Mouse (Mus musculus) heart, postnatal 36 days (tissue): ENCODE measurements around the gene Palm2. TPM values are rescaled to one million over a fixed set of nuclear protein-coding genes. Genes with fewer than 3 reads are reported as not detected.
A peak's percentile ranks its signal among the peaks of the same experiment; 100 is the strongest.

Source experiments
- DNase-seq, 2 experiments: peaks; one replicate each; pipeline ENCODE4 v3.0.0; 2021 to 2022
- intact Hi-C: fragments of 180-260 bp; cut with DNase I; formaldehyde crosslinking; loops from one replicate; pipeline ENCODE4 v1.15.1; 2025
- total RNA-seq, 2 experiments: library from RNA; stranded (reverse); gene quantifications; 2 replicates each; pipeline ENCODE4 v1.2.3; 2021

The Palm2 gene
- total RNA-seq, 2 experiments from 2014 or later = 4.9 to 14.8 TPM

GRCm38 (mm10) chr4:57513241-57513933 is 79.3 kb downstream of the Palm2 start:
- no peak for DNase-seq
- intact Hi-C loops = no loop called here

GRCm38 (mm10) chr4:57514003-57514937 is 80.2 kb downstream of the Palm2 start:
- DNase-seq = no peak
- intact Hi-C loops = no loop called here

- intact Hi-C loops = no loop called here
- no peak for DNase-seq
Measured at GRCm38 (mm10) chr4:57515356-57515755, 81.3 kb downstream of the Palm2 start.

DNA sequence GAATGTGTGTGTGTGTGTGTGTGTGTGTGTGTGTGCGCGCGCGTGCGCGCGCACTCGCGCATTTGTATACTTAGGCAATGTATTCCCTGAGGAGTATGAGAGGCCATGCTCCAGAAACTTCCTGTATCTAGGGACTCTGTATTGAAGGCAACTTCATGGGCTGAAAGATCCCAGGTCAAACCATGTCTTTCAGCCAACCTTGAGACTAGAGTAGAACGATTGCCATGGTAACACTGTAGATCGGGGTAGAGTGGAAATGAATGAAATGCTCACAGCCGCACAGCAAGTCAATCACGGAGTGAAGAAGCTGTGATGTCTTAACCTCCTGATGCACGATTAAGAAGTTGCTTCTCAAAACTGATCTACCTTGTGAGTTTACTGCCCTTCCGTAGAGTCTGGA is 89.4 kb downstream of the Palm2 start:
- DNase-seq = no peak
- intact Hi-C loops = no loop called here

- DNase-seq = peak; percentile 10 to 22
- intact Hi-C loops = no loop called here
Measured at GRCm38 (mm10) chr4:57524461-57524860, 90.4 kb downstream of the Palm2 start.

- intact Hi-C loops = no loop called here
- DNase-seq = peak; percentile 4 to 11
Measured at GRCm38 (mm10) chr4:57525221-57526011, 91.4 kb downstream of the Palm2 start.

- intact Hi-C loops = no loop called here
- DNase-seq = no peak
Measured at GRCm38 (mm10) chr4:57528296-57528695, 94.2 kb downstream of the Palm2 start.

DNA sequence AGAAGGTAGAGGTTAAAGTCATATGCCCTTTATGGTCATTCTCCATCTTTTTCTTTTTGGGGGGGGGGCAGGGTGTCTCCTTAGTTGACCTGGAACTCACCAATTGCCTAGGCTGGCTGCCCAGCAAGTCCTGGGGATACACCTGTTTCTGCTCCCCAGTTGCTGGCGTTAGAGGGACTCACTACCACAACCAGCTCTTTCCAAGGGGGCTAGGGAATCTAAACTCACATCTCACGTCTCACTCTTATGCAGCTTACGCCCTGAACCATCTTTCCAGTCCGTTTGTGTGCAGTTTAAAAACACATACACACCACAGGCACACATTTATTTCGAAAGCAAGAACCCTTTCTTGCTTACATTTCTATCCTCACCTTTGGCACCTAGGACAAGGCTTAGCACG is 99.6 kb downstream of the Palm2 start:
- DNase-seq = no peak
- intact Hi-C loops = no loop called here

- intact Hi-C loops = no loop called here
Measured at GRCm38 (mm10) chr4:57534232-57534631, 100.2 kb downstream of the Palm2 start.

DNA sequence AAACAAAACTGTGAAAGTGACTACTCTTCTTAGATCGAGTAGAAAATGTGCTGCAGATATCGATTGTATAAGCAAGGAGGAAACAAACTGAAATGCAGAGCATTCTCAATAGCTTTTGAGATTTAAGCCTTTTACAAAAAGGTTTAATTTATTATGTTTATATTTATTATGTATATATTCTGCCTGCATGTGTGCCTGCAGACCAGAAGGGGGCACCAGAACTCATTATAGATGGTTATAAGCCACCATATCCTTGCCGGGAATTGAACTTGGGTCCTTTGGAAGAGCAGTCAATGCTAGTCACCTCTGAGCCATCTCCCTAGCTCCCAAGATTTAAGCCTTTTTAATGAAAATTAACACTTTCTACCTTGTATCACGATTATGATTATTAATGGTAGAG is 101.0 kb downstream of the Palm2 start:
- intact Hi-C loops = no loop called here
- no peak for DNase-seq

More at GRCm38 (mm10) chr4:57534232-57534631, 100.2 kb downstream of the Palm2 start:
- peak; percentile 3 to 11 for DNase-seq

DNA sequence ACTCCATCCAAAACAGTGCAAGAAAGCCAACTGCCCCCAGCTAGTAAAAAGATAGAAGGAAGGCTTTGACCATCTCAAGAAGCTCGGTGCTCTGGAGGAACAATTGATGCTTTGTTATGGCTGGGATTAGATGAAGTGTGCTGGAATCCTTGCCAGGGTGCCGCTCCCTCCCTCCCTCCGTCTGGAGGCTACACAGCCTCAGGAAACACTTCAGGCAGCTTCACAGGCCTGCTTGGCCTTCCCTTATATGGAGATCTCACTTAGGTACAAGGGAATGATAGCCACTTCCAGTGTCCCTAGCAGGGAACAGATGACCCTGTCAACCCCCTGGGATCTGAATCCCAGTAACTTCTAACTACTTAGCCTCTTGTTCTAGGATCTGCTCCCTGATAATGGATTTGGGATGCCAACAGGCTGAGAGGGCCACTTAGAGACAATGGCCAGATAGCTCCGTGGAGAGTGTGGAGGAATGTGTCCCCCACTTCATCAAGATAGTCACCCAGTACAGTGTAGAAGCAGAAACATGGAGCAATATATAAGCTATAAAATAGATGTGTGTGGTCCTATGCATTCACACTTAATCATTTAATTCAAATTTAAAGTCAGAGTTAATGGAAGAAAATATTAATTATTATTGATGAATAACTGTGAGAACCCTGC is 104.1 kb downstream of the Palm2 start:
- intact Hi-C loops = no loop called here
- DNase-seq = no peak

DNA sequence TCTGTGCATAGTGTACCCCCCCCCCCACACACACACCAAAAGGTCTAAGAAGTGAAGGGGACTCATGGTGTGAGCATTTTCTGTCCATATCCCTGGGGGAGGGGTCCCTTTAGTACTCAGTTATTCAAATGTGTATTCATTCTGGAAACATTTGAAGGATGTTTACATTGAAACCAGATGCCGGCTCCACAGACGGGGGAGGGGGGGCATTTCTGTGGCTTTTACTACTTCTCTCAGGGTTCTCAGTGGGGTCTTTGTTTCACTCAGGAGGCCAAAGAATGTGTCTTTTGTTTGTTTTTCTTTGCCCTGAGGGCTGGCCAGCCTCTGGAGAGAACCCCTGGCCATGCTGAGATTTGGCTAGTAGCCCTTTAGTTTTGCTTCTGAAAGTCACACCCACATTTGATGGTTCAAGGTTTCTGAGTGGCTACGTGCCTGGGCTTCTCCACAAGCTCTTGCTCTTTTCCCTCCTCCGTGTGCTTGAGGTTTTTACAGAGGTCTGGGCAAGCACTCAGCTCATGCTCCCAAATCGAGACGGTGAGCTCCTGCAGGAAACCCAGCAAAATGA is 109.7 kb downstream of the Palm2 start:
- intact Hi-C loops = no loop called here
- no peak for DNase-seq

- intact Hi-C loops = no loop called here
- DNase-seq = no peak
Measured at GRCm38 (mm10) chr4:57547785-57548184, 113.7 kb downstream of the Palm2 start.

GRCm38 (mm10) chr4:57550216-57550615 is 116.2 kb downstream of the Palm2 start:
- intact Hi-C loops = no loop called here
- no peak for DNase-seq

DNA sequence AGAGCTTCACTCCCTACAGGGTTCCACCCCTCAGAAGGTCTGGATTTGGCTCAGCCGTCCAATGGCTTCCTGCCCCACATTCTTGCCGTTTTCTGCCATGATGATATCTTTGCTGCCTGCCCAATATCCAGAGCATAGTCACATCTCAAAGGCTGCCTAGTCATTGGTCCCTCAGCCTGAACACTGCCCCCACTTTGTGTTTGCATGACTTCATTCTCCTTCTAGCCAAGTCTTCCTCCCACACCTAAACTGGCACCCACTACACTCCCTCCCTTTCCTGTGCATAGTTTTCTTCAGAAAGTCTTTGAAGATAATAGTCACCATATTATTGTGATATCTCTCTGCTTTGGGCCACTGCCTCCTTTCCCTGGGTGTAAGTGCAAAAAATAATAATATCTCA is 123.1 kb downstream of the Palm2 start:
- no peak for DNase-seq
- intact Hi-C loops = no loop called here

DNA sequence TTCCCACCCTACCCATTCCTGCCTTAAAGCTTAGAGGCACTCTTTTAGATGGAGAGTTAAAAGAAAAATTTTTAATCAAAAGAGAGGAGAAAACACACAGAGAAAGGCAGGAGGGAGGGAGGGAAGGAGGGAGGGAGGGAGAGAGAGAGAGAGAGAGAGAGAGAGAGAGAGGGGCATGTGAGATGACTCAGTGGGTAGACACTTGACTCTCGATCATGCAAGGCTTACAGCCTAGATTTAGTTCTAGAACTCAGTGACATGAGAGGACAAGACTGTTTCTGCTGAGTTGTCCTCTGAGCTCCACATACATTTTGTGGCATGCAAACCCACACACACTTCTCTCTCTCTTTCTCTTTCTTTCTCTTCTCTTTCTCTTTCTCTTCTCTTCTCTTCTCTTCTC is 125.4 kb downstream of the Palm2 start:
- DNase-seq = no peak

DNA sequence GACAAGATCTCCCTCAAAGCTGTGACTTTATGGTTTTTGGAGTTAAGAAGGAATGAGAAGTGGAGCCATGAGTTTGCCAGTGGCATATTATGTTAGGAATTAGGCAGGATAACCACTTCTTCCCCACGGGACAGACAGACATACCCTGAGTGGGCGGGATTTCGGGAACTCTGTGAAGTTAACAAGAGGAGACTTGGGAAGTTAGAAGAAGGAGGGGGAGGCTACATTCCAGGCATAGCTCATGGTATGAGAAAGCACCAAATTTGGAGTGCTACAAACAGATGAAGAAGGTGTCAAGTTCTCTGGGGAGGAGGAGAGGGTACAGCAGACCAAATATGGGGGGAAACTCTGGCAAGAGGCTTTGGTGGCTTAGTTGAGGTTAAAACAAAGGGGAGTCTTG is 126.0 kb downstream of the Palm2 start:
- intact Hi-C loops = no loop called here
- no peak for DNase-seq

More for the DNA sequence above, 125.4 kb downstream of the Palm2 start:
- intact Hi-C loops = no loop called here

DNA sequence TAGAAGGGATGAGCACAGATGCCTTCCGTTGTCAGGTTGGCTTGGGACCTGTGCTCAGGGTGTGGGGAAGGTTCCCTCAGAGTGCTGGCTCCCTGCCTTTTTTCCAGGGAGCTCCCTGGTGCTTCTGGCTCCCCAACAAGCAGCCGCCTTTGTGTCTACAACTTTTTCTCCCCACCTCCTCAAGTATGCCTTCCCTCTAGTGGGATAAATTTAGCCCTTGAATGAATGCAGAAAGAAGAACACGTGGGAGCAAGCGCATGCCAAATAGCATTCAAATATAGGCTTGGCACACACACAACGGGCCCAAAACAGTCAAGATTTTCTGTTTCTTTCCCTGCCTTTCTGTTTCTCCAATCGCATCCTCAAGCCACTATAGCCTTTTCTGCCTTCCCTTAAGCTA is 127.0 kb downstream of the Palm2 start:
- DNase-seq = peak in 1 of 2 experiments; percentile 28
- intact Hi-C loops = no loop called here

DNA sequence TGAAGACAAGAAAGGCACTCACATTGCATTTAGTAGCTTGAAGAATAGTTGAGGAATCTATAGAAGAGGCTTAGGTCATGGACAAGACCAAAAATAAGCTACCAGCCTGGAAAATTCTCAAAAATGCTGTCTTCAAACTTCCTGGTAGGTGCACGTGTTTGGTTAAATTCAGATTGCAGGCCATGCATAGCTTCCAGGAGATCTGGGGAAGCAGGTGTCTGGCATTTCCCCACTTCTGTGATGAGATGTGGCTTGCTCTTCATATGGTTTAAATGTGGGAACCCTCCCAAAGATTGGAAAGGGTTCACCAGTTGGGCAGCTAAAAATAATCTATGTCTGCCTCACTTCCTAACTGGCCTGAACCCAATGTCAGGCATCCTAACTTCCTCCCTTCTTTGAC is 131.2 kb downstream of the Palm2 start:
- no peak for DNase-seq
- intact Hi-C loops = no loop called here

DNA sequence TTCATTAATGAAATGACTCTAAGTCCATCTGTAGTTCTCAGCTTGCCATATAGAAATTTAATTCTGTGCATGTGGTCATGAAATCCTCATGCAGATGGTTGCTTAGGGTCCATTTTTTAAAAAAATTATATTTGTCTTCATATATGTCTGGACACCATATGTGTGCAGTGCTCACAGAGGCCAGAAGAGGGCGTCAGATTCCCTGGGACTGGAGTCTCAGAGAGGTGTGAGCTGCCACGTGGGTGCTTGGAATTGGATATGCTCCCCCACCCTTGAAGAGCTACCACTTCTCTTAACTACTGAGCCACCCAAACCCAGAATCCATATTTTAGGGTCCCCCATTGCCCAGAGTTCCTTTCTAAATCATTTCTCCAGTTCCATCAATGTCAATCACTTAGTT is 131.8 kb downstream of the Palm2 start:
- intact Hi-C loops = no loop called here
- no peak for DNase-seq
